Mouse (Mus musculus) midbrain, embryonic 14.5 days (tissue): ENCODE measurements at regions not wholly inside any gene's neighbourhood (a gene's known extent, or its start where the extent isn't known, plus 50 kb on each side); places are given as distances from the start of the nearest gene placed in this dataset.

Experiments used
- ATAC-seq: fragments of 200-750 bp; cut with Nextera tagmentation; 2 replicates; pipeline ENCODE4 v1.8.0; 2017; ENCODE audit warnings: moderate number of reproducible peaks, moderate library complexity; ENCODE audit not compliant: low FRiP score, low TSS enrichment
- DNase-seq: peaks from one replicate; pipeline ENCODE4 v3.0.0-alpha.2; 2015
- H3K27ac ChIP-seq: fragments of 300-500 bp; sonication (generic); replicated peaks from 2 replicates; pipeline ENCODE4 v1.5.1; 2014; ENCODE audit warnings: mild to moderate bottlenecking, low read depth, low read length, moderate library complexity
- H3K27me3 ChIP-seq: fragments of 300-500 bp; sonication (generic); 2 replicates; pipeline ENCODE4 v1.6.1; 2014; ENCODE audit warnings: low read length, control low read depth, mixed read lengths; ENCODE audit not compliant: control insufficient read depth, insufficient read depth
- H3K36me3 ChIP-seq: fragments of 300-500 bp; sonication (generic); 2 replicates; pipeline ENCODE4 v1.6.1; 2014; ENCODE audit warnings: low read length, control low read depth; ENCODE audit not compliant: control insufficient read depth, insufficient read depth
- H3K4me1 ChIP-seq: fragments of 300-500 bp; sonication (generic); 2 replicates; pipeline ENCODE4 v1.6.1; 2014; ENCODE audit warnings: mild to moderate bottlenecking, antibody characterized with exemption, low read length, control low read depth; ENCODE audit not compliant: control insufficient read depth, insufficient read depth
- H3K4me2 ChIP-seq: fragments of 300-500 bp; sonication (generic); 2 replicates; pipeline ENCODE4 v1.6.1; 2014; ENCODE audit warnings: mild to moderate bottlenecking, low read length, moderate library complexity
- H3K4me3 ChIP-seq: fragments of 300-500 bp; sonication (generic); replicated peaks from 2 replicates; pipeline ENCODE4 v1.5.1; 2014; ENCODE audit warnings: low read depth, low read length
- H3K9ac ChIP-seq: fragments of 300-500 bp; sonication (generic); replicated peaks from 2 replicates; pipeline ENCODE4 v1.6.1; 2014; ENCODE audit warnings: mild to moderate bottlenecking, low read length, moderate library complexity
- H3K9me3 ChIP-seq: fragments of 300-500 bp; sonication (generic); 2 replicates; pipeline ENCODE4 v1.6.1; 2016; ENCODE audit warnings: low read length, control low read depth, mixed read lengths; ENCODE audit not compliant: control insufficient read depth
- WGBS: fragments of 180-500 bp; shearing (Covaris S2); extraction: QIAGEN DNeasy Blood & Tissue Kit; methylation state at CpG from one replicate; pipeline ENCODE4 v1.1.7; 2014; 5-methylcytosine and 5-hydroxymethylcytosine counted together

- Histone ChIP-seq H3K9me3 (no peaks in the 10 kb centered on the region), H3K4me2 (no peak overlapping the region), H3K4me3 (no peak overlapping the region), H3K4me1 (no peaks in the 10 kb centered on the region), H3K27me3 (no peaks in the 10 kb centered on the region), H3K9ac (no peak overlapping the region), H3K36me3 (no peaks in the 10 kb centered on the region), H3K27ac (no peak overlapping the region)
- no peak for ATAC-seq
- DNase-seq: no peak
- WGBS: 89% methylated on average over 4 of the region's 4 CpGs
Measured at GRCm38 (mm10) chr7:124914479-124914878, 530.0 kb upstream of the Kdm8 start.

- Histone ChIP-seq H3K27ac (no peak overlapping the region), H3K27me3 (no peaks in the 10 kb centered on the region), H3K9ac (no peak overlapping the region), H3K4me3 (no peak overlapping the region), H3K4me2 (no peak overlapping the region), H3K36me3 (no peaks in the 10 kb centered on the region), H3K9me3 (no peaks in the 10 kb centered on the region), H3K4me1 (no peaks in the 10 kb centered on the region)
- no peak for DNase-seq
- no peak for ATAC-seq
- 77% methylated on average over 6 of the region's 6 CpGs for WGBS
Measured at GRCm38 (mm10) chr7:124914972-124915371, 529.5 kb upstream of the Kdm8 start.

- Histone ChIP-seq H3K4me2 (no peak overlapping the region), H3K9ac (no peak overlapping the region), H3K36me3 (no peaks in the 10 kb centered on the region), H3K4me1 (no peaks in the 10 kb centered on the region), H3K4me3 (no peak overlapping the region), H3K9me3 (no peaks in the 10 kb centered on the region), H3K27ac (no peak overlapping the region), H3K27me3 (no peaks in the 10 kb centered on the region)
- DNase-seq (no peak), ATAC-seq (no peak)
- 82% methylated on average over 5 of the region's 5 CpGs for WGBS
Measured at GRCm38 (mm10) chr7:124915637-124916036, 528.8 kb upstream of the Kdm8 start.

GRCm38 (mm10) chr7:124917606-124918120, 526.8 kb upstream of the Kdm8 start:
- ATAC-seq (no peak), DNase-seq (peak; percentile 51)
- H3K27ac ChIP-seq: no peak overlapping the region
- H3K36me3 ChIP-seq: no peaks in the 10 kb centered on the region
- H3K4me3 ChIP-seq: no peak overlapping the region
- no peaks in the 10 kb centered on the region for H3K4me1 ChIP-seq
- 73% methylated on average over 5 of the region's 5 CpGs for WGBS
- no peak overlapping the region for H3K9ac ChIP-seq
- no peaks in the 10 kb centered on the region for H3K9me3 ChIP-seq
- H3K4me2 ChIP-seq: no peak overlapping the region
- no peaks in the 10 kb centered on the region for H3K27me3 ChIP-seq

- DNase-seq (no peak), ATAC-seq (no peak)
- WGBS: 88% methylated on average over 7 of the region's 7 CpGs
- no peak overlapping the region for H3K9ac ChIP-seq
- H3K36me3 ChIP-seq: no peaks in the 10 kb centered on the region
- H3K4me3 ChIP-seq: no peak overlapping the region
- no peaks in the 10 kb centered on the region for H3K27me3 ChIP-seq
- H3K4me2 ChIP-seq: no peak overlapping the region
- no peaks in the 10 kb centered on the region for H3K9me3 ChIP-seq
- no peaks in the 10 kb centered on the region for H3K4me1 ChIP-seq
- H3K27ac ChIP-seq: no peak overlapping the region
Measured at GRCm38 (mm10) chr7:124922806-124923205, 521.7 kb upstream of the Kdm8 start.

GRCm38 (mm10) chr7:124933573-124933972, 510.9 kb upstream of the Kdm8 start:
- Histone ChIP-seq H3K9ac (no peak overlapping the region), H3K9me3 (no peaks in the 10 kb centered on the region), H3K36me3 (no peaks in the 10 kb centered on the region), H3K4me3 (no peak overlapping the region), H3K27ac (no peak overlapping the region), H3K4me2 (no peak overlapping the region), H3K27me3 (no peaks in the 10 kb centered on the region), H3K4me1 (no peaks in the 10 kb centered on the region)
- WGBS: 84% methylated on average over 3 of the region's 3 CpGs
- ATAC-seq (no peak), DNase-seq (no peak)

- no peaks in the 10 kb centered on the region for H3K4me1 ChIP-seq
- DNase-seq: no peak
- H3K4me3 ChIP-seq: no peak overlapping the region
- no peak for ATAC-seq
- H3K27ac ChIP-seq: no peak overlapping the region
- no peak overlapping the region for H3K9ac ChIP-seq
- no peak overlapping the region for H3K4me2 ChIP-seq
- H3K9me3 ChIP-seq: no peaks in the 10 kb centered on the region
- WGBS: 94% methylated on average over 1 of the region's 1 CpGs
- no peaks in the 10 kb centered on the region for H3K27me3 ChIP-seq
- no peaks in the 10 kb centered on the region for H3K36me3 ChIP-seq
Measured at GRCm38 (mm10) chr7:124939357-124939756, 505.1 kb upstream of the Kdm8 start.

GRCm38 (mm10) chr7:124941527-124941926, 502.9 kb upstream of the Kdm8 start:
- ATAC-seq (no peak), DNase-seq (peak; percentile 48)
- H3K9me3 ChIP-seq: no peaks in the 10 kb centered on the region
- H3K36me3 ChIP-seq: no peaks in the 10 kb centered on the region
- H3K4me1 ChIP-seq: no peaks in the 10 kb centered on the region
- H3K27ac ChIP-seq: peak overlapping the region; percentile 33; the same call in 1 of the 2 replicates
- 61% methylated on average over 4 of the region's 4 CpGs for WGBS
- H3K27me3 ChIP-seq: no peaks in the 10 kb centered on the region
- H3K4me3 ChIP-seq: no peak overlapping the region
- no peak overlapping the region for H3K4me2 ChIP-seq
- no peak overlapping the region for H3K9ac ChIP-seq

- DNase-seq: no peak
- no peaks in the 10 kb centered on the region for H3K27me3 ChIP-seq
- H3K4me1 ChIP-seq: no peaks in the 10 kb centered on the region
- no peak overlapping the region for H3K4me2 ChIP-seq
- WGBS: 79% methylated on average over 1 of the region's 1 CpGs
- H3K9ac ChIP-seq: no peak overlapping the region
- no peak overlapping the region for H3K4me3 ChIP-seq
- H3K9me3 ChIP-seq: peaks cover 4% of the 10 kb centered on the region; the same call in 1 of the 2 replicates
- no peak overlapping the region; the same call in 1 of the 2 replicates for H3K27ac ChIP-seq
- no peaks in the 10 kb centered on the region for H3K36me3 ChIP-seq
- ATAC-seq: no peak
Measured at GRCm38 (mm10) chr7:124946424-124946823, 498.1 kb upstream of the Kdm8 start.
